Mouse (Mus musculus): ENCODE results near the gene Mpg. TPM values are rescaled to one million over a fixed set of nuclear protein-coding genes. Genes with fewer than 3 reads are reported as not detected.
A peak's percentile ranks its signal among the peaks of the same experiment; 100 is the strongest.

The Mpg gene
- 3.2 and 5.3 TPM in 2 replicates for total RNA-seq (2017)

DNA sequence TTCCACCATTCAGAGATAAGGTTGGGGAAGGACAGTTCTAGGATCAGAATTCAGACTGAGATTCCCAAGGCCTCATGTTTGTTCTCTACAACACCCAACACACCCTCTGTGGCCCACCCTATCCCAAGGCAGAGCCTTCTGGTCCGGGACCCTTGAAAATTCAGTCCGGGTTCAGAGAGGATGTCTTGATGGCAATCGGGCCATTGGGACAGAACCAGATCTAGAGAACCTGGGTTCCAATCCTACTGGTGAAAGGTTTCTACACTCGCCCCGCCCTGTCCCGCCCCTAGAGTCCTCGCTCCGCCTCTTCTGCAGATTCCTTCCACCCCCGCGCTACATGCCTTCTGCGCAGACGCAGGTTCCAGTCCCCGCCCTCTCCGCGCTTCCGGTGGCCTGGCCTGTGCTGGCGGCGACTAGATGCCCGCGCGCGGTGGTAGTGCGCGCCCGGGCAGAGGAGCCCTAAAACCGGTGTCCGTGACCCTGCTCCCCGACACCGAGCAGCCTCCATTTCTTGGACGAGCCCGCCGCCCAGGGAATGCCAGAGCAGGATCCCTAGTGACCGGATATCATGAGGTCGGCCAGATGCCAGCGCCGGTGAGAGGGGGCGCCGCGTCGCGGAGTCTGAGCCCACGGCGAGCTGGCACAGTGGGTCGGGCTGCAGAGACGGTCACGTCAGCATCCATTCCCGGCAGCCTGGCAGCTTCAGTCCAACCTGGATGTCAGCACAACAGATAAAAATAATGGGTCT, at the start of gene Mpg:
TSS of gene Mpg (plus strand) at position 382 of the 748 bp plus-strand sequence.
- ATAC-seq (replicated peaks; ENCODE audit: low read depth, poor library complexity, severe bottlenecking) = peak; percentile 72

DNA sequence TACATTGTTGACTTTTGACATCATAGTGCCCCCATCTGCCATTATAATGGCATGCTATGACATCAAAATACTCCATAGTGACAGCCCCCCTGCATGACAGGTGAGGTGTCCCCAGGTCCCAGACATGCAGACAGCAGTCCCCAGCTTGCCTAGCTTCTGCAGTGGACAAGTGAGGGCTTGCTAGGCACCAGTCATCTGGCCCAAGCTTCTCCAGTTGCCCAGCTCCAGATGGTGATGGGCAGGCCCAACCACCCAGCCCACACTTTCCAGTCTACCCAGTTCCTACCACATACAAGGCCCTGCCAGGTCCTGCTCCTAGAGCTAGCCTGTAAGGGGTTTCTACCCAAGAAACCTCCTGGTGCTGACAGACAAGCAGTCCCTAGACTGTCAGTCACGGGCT, 47.8 kb upstream of the Mpg start:
- ATAC-seq (replicated peaks; ENCODE audit: low read depth, poor library complexity, severe bottlenecking) = no peak

DNA sequence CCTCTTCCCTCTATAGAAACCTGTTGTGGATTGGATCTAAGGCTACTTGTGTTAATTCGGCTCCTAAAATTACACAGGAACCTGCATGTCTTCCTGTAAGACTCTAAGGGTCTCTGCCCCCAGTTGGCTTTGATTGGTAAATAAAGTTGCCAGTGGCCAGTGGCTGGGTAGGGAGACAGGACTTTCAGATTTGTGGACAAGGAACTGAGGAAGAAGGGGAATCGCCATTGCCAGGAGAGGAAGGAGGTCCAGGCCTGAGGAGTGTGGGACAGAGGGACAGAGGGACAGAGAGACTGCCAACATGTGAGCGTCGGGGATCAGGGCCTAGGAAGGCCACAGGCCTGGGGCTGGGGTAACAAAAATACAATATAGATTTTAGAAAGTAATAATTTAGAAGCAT, 45.1 kb upstream of the Mpg start:
- no peak for ATAC-seq (replicated peaks; ENCODE audit: low read depth, poor library complexity, severe bottlenecking)

DNA sequence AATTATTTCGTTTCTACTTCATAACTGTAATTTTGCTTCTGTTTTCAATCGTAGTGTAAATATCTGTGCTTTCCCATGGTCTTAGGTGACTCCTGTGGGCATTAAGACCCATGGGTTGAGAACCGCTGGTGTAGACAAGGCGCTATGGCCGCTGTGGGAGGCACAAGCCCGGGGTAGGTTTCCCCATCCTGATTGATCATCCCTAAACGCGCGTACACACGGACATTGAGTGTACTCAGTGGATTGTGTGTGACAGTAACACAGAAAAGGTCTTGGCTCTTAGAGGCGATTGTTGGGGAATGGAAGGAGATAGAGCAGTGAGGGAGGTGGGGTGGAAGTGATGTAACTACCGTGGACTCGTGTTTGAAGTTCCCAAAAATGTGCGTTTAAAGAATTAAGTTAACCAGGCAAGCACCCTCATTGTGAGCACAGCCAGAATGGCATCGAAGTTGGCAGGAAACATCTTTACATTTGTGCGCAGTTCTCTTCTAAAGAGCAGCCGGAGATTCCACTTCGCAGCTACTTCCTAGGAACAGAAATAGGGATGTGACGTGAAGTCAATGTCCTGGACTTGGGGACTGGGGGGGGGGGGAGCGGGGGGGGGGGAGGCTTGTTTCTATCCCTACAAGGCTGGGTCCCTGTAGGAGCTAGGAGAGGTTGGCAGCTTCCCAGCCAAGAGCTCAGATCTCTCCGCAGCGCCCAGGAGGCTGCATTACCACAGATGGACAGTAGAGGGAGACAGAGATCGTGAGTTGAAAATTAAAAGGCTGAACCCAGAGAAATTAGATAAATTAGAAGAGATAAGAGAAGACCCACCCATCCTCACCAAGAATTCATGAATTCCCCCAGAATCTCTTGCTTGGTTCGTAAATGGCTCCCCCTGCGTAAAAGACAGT, 44.1 kb upstream of the Mpg start:
- ATAC-seq (replicated peaks; ENCODE audit: low read depth, poor library complexity, severe bottlenecking) = peak; percentile 79; the same call in 1 of the 2 replicates

DNA sequence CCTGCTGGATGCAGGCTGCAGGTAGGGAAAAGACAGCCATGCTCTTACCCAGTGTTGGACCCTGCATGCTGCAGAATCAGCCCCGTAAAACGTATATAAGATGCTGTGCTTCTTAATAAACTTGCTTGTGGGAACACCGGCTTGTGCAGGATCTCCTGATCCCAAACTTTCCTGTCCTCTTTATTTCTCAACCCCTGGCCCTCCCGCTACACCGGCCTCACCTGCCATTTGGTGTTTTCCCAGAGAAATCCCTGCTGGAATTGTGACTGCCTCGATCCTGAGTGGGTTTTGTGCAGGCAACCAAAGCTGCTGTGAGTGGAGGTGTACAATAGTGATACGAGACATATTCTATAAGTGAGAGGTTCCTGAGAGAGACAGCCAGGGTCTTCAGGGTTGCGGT, 41.8 kb upstream of the Mpg start:
- ATAC-seq (replicated peaks; ENCODE audit: low read depth, poor library complexity, severe bottlenecking) = no peak

DNA sequence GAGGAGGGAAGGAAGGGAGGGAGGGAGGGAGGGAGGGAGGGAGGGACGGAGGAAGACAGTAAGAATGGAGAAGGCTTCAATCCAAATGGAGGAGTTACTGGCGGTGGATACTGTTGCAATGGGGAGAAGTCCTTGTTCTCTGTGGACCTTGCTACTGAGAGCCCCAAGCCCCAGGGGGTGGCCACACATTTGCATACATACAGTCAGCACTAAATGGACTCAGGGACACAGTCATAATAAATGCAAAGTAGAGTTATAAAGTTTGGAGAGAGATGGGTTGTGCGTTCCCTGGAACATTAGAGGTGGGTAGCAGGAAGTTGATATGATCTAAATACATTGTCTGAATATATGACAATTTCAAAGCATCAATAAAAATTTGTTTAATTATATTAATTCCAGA, 40.3 kb upstream of the Mpg start:
- no peak for ATAC-seq (replicated peaks; ENCODE audit: low read depth, poor library complexity, severe bottlenecking)

DNA sequence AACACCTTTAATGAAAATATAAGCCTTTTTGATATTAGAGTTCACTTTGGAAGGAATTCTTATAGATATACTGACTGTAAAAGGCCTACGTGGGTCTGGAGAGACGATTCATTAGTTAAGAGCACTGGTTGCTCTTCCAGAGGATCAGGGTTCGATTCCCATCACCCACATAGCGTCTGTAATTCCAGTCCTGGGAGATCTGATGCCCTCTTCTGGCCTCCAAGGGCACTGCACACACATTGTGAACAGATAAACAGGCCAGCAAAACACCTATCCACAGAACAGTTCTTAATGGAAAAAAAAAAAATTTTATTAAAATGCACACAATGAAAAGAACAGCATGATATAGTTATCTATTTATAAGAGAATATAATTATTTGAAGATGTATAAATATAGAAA, 39.0 kb upstream of the Mpg start:
- ATAC-seq (replicated peaks; ENCODE audit: low read depth, poor library complexity, severe bottlenecking) = no peak

DNA sequence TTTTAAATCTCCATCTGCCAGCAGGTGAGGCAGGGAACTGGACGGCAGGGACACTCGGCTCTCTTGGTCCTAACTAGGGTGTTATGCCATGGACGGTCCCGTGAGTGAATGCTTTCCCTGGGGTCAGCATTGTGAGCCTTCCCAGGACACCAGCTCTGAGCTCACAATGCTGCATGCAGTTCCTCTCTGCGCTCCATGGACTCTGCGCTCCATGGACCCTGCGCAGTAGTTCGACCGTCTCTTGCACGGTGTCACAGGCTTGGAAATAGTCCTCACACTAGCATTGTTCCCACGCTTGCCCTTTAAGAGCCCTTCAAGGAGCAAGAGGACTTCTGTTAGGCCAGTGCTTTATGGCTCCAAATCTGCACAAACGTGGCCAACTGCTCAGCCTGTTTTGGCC, 37.4 kb upstream of the Mpg start:
- no peak for ATAC-seq (replicated peaks; ENCODE audit: low read depth, poor library complexity, severe bottlenecking)

DNA sequence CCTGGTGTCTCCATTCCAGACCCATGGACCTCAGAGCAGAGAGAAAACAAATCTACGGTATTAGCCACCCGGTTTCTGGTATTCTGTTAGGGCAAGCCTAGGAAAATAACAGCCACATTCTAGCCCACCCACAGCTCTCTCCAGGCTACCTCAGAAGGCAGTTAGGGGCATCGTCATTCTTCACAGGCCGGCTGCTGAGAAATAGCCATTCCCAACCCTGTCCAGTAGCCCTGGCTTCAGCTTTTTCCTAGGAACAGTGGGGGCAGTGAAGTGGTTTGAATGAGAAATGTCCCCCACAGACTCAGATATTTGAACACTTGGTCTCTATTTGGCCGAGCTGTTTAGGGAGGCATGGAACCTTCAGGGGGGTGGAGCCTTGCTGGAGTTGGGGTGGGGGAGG, 36.9 kb upstream of the Mpg start:
- ATAC-seq (replicated peaks; ENCODE audit: low read depth, poor library complexity, severe bottlenecking) = no peak

DNA sequence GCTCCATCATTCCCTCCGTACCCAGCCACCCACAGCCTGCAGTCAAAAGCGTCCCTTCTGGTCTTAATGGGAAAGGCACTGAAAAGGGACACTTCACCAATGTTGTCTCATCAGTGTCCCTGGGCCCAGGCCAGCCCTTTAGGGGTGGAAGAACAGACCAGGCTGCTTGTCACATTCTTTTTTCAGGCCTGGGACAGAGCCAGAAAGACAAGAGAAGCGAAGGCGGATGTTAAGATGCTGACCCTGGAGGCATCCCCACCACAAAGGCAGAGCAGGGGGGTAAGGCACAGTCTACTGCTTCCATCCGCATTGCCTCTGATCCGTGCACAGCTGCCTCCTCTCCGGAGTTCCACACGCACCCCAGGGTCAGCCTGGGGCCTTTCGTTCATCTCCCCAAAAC, 36.2 kb upstream of the Mpg start:
- ATAC-seq (replicated peaks; ENCODE audit: low read depth, poor library complexity, severe bottlenecking) = no peak

DNA sequence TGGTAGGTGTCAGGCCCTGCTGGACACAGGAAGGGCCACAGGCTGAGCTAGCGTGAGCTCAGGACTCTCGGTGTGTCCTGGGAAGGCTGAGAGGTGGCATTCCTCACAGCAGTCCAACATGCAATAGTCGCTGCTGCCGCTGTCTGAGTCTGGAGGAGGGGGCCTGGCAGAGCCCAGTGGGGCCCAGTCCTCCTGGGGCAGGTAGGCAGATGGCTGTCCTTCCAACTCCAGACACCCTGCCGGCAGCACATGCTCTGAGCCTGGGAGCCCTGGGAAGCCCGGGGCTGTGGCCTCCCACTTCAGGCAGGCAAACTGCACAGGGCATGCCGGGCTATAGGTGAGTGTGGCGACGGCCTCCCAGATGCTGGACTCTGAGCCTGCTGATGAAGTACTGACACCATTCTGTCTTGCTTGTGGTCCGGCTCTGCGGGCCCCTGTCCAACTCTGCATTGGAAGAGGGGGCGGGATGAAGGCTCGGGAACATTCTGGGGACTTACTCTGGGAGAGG, 35.6 kb upstream of the Mpg start:
- ATAC-seq (replicated peaks; ENCODE audit: low read depth, poor library complexity, severe bottlenecking) = no peak

DNA sequence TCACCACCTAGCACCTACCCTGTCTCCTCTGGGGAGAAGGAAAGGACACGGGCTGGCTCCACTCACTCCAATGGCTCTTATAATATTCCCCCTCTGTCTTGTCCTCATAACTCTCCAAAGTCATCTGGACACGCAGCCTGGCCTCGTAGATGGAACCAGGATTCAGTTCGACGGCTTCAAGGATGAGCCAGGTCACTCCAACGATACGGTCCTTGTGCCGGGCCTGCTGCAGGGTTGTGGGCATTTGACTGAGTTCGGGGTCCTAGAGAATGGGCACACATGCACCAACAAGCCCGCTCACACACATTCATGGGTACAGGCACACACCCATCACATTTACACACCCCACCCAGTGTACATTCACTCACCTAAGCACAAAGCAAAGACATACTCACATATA, 33.1 kb upstream of the Mpg start:
- ATAC-seq (replicated peaks; ENCODE audit: low read depth, poor library complexity, severe bottlenecking) = no peak

DNA sequence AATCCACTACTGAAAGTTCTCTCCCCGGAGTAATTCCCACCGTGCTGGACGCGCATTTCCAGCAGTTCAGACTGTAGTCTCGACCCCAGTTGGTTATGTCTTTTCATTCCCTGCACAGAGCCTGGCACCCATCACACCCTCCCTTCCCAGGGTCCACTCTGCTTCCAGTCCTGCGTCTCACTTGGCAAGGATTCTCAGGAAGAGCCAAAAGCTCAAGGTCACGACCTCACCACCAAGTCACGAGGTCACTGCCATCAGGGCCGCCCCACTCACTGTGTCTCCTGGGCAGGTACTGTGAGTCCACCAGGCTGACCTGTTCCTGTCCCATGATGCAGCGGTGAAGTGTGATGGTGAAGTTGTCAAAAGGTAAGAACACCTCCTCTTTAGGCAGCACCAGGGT, 32.2 kb upstream of the Mpg start:
- no peak for ATAC-seq (replicated peaks; ENCODE audit: low read depth, poor library complexity, severe bottlenecking)

DNA sequence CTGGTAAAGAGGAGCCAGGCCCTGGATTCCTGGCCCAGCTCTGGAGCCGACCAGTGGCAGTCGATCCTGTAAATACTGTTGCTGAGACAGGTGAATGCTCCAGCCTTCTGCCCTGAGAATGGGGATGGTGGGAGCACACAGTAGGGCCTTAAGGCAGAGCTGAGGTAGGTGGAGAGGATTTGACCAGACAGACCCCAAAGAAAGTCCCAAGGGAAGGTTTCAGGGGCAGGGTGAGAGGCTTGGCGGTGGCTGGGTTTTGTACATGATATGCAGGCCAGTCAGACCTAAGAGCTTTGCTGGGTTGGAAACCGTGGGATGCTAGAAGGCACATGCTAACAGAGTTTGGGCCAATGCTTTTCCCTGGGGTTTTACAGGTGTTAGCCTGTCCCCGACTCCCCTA, 31.7 kb upstream of the Mpg start:
- ATAC-seq (replicated peaks; ENCODE audit: low read depth, poor library complexity, severe bottlenecking) = no peak

DNA sequence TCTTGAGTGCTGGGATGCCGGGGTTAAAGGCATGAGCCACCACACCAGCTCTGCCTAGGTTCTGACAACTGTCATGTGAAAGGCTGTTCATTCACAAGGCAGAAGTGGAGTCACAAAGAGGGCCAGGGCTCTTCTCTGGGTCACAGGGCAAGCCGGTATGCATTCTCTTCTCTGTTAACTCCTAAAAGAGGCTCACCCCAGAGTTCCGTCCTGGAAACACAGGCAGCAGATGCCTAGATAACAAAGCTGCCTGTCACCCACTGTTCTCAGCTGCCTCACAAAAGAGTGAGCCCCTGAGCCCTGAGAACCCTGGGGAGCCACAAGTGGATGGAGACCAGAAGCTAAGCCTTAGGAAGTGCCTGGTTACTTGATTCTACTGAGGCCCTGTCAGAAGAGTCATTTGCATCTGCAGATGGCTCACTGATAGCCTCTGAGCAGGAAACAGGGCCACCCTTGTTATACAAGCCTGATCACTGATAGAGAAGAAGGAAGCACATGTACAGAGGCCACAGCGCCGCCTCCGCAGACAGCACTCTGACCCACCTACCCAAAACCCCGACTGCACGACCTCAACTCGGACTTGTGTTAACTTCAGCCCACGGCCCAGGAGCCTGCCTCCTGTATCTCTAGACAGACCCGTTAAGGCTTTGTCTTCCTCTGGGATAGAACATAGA, 30.3 kb upstream of the Mpg start:
- peak; percentile 62 for ATAC-seq (replicated peaks; ENCODE audit: low read depth, poor library complexity, severe bottlenecking)

DNA sequence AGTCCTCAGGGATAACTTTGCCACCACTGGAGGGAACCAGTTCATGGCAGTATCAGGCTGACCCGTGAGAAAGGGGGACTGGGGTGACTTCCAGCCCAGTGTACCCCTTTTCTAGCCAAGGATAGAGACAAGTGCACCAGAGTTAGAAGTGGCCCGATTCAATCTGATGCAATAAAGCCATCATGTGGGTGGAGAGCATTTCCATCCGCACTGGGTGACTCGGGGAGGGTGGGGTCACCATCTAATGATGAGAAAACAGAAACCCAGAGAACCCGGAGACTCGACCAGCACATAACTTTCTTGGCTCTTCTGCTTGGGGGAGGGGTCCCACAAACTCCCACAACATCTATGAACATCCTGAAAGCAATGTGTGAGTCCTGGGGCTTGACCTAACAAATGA, 29.6 kb upstream of the Mpg start:
- no peak for ATAC-seq (replicated peaks; ENCODE audit: low read depth, poor library complexity, severe bottlenecking)

DNA sequence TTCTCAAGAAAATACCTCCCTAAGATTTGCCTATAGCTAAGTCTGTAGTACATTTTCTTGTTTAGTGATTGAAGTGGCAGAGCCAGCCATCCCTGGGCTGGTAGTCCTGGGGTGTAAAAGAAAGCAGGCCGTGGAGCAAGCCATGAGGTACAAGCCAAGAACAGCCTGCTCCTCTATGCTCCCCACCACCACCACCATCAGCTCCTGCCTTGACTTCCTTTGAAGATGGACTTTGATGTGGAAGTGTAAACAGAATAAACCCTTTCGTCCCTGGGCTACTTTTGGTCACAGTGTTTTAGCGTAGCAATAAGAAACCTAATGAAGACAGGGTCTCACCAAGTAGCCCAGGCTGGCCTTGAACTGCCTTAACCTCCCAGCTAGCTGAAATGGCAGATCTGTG, 28.5 kb upstream of the Mpg start:
- no peak for ATAC-seq (replicated peaks; ENCODE audit: low read depth, poor library complexity, severe bottlenecking)

DNA sequence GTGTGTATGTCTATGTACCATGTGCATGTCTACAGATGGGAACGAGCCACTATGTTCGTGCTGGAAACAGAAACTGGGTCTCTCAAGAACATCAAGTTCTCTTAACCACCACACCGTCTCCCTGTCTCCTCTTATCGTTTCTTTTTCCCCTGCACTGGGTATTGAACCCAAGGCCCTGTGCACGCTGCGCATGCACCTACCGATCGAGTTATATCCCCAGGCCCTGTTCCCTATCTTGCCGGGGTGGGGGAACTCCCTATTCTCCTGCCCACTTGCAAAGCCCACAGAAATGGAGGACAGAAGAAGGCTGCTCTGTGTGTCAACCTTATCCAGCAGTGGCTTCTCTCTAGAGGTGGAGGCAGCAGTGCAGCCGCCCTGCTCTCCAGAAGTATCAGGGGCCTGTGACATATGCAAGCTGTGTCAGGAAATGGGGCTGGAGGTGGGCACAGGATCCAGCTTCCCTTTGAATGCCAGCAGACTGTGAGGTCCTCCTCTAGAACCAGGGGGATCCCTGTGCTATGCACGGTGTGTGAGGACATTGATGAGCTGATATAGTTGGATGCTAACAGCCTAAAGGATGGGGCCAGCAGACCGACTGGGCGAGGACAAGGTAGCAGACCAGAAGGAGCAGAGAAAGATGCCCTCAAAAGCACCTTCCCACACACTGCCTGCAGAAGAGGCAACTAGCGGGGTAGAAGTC, 27.9 kb upstream of the Mpg start:
- no peak for ATAC-seq (replicated peaks; ENCODE audit: low read depth, poor library complexity, severe bottlenecking)

DNA sequence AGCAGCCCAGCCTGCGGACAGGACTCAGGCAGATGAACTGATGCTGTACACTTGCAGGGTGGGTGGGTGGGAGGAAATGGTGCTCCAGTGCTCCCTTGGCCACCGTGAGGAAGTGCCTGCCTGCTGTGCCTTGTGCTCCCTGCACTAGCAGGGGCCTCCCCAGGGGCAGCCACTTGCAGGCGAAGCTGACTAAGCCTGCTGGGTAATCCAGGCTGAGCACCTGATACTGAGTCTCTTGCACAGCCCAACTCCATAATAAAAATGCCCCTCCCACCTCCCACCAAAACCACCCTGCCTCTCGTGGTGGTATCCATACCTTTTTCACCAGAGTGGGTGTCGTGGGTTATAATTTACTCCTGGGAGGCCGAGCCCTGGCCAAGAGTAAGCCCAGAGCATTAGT, 27.1 kb upstream of the Mpg start:
- peak; percentile 12; the same call in 1 of the 2 replicates for ATAC-seq (replicated peaks; ENCODE audit: low read depth, poor library complexity, severe bottlenecking)

DNA sequence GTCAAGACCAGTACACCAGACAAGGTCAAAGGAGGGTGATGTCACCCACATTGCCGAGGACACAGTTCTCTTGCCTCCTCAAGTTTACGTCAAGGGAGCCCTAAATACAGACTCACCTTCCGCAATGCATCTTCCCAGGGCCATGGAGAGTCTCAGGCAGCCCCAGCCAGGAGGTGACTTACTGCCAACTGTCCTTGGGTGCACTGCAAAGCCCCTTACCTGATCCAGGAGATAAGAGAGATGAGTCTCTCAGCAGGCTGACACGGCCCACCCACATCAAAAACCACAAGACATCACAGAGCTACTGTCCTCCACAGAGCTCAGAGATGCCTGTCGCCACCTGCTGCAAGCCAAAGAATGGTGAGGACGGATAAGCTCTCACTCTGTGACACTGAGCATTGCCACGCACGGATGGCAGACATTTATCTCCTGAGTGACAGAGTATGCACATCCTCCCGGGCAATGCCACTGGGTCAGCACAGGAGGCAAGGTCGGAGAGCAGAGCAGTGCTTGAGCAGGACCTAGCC, 26.2 kb upstream of the Mpg start, which contains the start of gene Il9r:
TSS of gene Il9r (minus strand) at position 205 of the 527 bp plus-strand sequence.
- no peak for ATAC-seq (replicated peaks; ENCODE audit: low read depth, poor library complexity, severe bottlenecking)
